Mouse (Mus musculus): Measurements from ENCODE around the gene Hmgcs1. TPM values are rescaled to one million over a fixed set of nuclear protein-coding genes. Genes with fewer than 3 reads are reported as not detected.

Gene Hmgcs1
- 166 and 168 TPM in 2 replicates for polyA plus RNA-seq (2011; ENCODE audit: insufficient read length, low read depth, missing spikeins)

GRCm38 (mm10) chr13:119690039-119690728 is at the start of gene Hmgcs1:
Gene Hmgcs1 (plus strand): TSS chr13:119690379.
- H3K4me3 ChIP-seq (ENCODE audit: insufficient read depth, low read length) = peak within 1 kb of the TSS; percentile 95
- H3K27ac ChIP-seq (ENCODE audit: insufficient read depth, low read length) = peak within 1 kb of the TSS; percentile 81
- peak; percentile 94 for TF ChIP-seq POLR2A (IDR thresholded peaks at IDR 0.05; ENCODE audit: low read depth, low read length)
- no peak for TF ChIP-seq CTCF (IDR thresholded peaks at IDR 0.05; ENCODE audit: borderline replicate concordance, insufficient read depth, low read length)
- H3K4me1 ChIP-seq (ENCODE audit: control insufficient read depth, insufficient read depth, low read length) = no peaks in the 10 kb centered on the region

DNA sequence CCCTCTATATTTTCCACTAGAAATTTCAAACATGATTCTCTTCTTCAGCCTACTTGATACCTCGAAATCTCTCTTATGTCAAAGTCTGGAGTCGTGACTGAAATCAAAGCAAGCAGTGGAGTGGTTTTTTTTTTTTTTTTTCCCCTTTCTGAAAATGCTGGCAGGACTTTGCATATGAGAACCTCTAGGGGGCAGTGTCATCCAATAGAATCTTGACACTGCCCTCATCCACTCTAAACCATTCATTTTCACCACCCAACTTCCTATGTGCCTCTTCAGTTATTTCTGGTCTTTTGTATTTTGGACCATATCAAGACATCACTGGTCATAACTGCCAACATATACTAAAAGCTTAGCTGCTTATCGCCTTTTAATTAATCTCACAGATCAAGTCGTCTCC is 49.7 kb upstream of the Hmgcs1 start:
- TF ChIP-seq POLR2A (IDR thresholded peaks at IDR 0.05; ENCODE audit: low read depth, low read length) (no peak), CTCF (IDR thresholded peaks at IDR 0.05; ENCODE audit: borderline replicate concordance, insufficient read depth, low read length) (no peak)
- no peak overlapping the region for H3K4me3 ChIP-seq (ENCODE audit: insufficient read depth, low read length)
- no peaks in the 10 kb centered on the region for H3K4me1 ChIP-seq (ENCODE audit: control insufficient read depth, insufficient read depth, low read length)
- no peak overlapping the region for H3K27ac ChIP-seq (ENCODE audit: insufficient read depth, low read length)

DNA sequence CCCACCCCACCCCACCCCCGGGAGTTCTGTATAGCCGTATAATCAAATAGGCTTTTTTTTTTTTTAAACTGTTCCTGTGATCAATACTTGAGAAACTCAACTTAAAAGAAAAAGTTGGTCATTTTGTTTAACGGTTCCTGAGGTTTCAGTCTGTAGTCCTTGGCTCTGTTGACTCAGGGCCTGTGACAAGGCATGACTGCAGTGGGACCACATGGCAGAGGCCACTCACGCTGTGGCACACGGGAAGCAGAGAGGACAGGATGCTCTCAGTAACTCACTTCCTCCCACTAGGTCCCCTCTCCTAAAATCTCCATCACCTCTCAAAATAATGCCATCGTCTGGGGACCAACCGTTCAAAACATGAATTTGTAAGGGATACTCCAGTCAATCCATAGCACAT is 49.0 kb upstream of the Hmgcs1 start:
- TF ChIP-seq POLR2A (IDR thresholded peaks at IDR 0.05; ENCODE audit: low read depth, low read length) (no peak), CTCF (IDR thresholded peaks at IDR 0.05; ENCODE audit: borderline replicate concordance, insufficient read depth, low read length) (no peak)
- Histone ChIP-seq H3K27ac (ENCODE audit: insufficient read depth, low read length) (no peak overlapping the region), H3K4me3 (ENCODE audit: insufficient read depth, low read length) (no peak overlapping the region), H3K4me1 (ENCODE audit: control insufficient read depth, insufficient read depth, low read length) (no peaks in the 10 kb centered on the region)

- no peak overlapping the region for H3K4me3 ChIP-seq (ENCODE audit: insufficient read depth, low read length)
- H3K4me1 ChIP-seq (ENCODE audit: control insufficient read depth, insufficient read depth, low read length) = no peaks in the 10 kb centered on the region
- TF ChIP-seq POLR2A (IDR thresholded peaks at IDR 0.05; ENCODE audit: low read depth, low read length) = no peak
- no peak for TF ChIP-seq CTCF (IDR thresholded peaks at IDR 0.05; ENCODE audit: borderline replicate concordance, insufficient read depth, low read length)
- H3K27ac ChIP-seq (ENCODE audit: insufficient read depth, low read length) = no peak overlapping the region
Observed at GRCm38 (mm10) chr13:119644769-119645168, 45.4 kb upstream of the Hmgcs1 start.

GRCm38 (mm10) chr13:119646511-119646910 is 43.7 kb upstream of the Hmgcs1 start:
- TF ChIP-seq CTCF (IDR thresholded peaks at IDR 0.05; ENCODE audit: borderline replicate concordance, insufficient read depth, low read length) (no peak), POLR2A (IDR thresholded peaks at IDR 0.05; ENCODE audit: low read depth, low read length) (no peak)
- Histone ChIP-seq H3K27ac (ENCODE audit: insufficient read depth, low read length) (no peak overlapping the region), H3K4me1 (ENCODE audit: control insufficient read depth, insufficient read depth, low read length) (no peaks in the 10 kb centered on the region), H3K4me3 (ENCODE audit: insufficient read depth, low read length) (no peak overlapping the region)

DNA sequence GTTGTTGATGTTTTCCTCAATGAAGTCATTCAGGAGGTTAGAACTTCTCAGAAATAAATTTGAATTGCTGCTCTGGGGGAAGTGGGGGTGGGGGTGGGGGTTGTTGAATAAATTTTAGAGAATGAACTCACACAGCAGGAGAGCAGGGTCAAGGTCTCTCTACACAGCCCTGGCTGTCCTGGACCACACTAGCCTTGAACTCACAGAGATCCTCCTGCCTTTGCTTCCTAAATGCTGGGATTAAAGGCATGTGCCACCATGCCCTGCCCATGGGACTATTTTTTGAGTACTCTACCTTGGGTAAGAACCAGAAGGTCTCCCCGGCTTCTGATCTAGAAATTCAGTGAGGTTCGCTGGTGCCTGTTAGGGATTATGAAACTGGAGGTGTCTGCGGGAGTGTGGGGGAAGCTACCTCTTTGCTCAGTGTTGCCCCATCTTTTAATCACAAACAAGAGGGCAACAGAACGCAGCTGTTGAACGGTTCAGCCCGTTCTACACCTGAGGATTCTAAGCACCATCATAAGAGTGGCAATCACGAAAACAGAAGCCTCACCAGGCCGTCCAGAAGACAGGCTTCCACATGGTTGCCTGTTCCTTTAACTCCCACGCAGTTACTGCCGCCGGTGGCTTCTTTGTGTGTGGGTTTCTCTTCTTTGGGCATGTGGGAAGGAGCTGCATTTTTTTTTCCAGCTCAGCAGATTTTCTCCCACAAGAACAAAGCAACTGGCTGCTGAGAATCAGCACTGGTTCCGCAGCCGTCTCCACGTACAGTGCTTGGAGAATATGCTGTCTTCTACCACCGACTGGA is 41.1 kb upstream of the Hmgcs1 start:
- no peaks in the 10 kb centered on the region for H3K4me1 ChIP-seq (ENCODE audit: control insufficient read depth, insufficient read depth, low read length)
- no peak overlapping the region for H3K27ac ChIP-seq (ENCODE audit: insufficient read depth, low read length)
- no peak overlapping the region for H3K4me3 ChIP-seq (ENCODE audit: insufficient read depth, low read length)
- no peak for TF ChIP-seq CTCF (IDR thresholded peaks at IDR 0.05; ENCODE audit: borderline replicate concordance, insufficient read depth, low read length)
- TF ChIP-seq POLR2A (IDR thresholded peaks at IDR 0.05; ENCODE audit: low read depth, low read length) = no peak

DNA sequence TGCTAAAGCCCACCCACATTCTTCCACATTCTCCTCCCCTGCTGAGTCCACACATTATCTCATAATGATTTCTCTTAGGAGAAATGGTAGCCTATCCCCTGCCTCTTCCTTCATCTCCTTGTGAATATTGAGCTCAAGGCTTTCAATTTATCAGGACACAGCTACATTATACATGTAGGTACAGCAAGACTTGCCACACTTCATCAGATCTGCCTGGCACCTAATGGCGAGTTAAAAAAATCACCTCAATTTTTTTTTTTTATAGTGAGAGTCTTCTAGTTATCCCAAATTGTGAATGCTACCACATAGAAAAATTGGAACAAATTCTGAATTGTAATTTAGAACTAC is 40.5 kb upstream of the Hmgcs1 start:
- no peak overlapping the region for H3K4me3 ChIP-seq (ENCODE audit: insufficient read depth, low read length)
- H3K4me1 ChIP-seq (ENCODE audit: control insufficient read depth, insufficient read depth, low read length) = no peaks in the 10 kb centered on the region; the same call in 1 of the 2 replicates
- no peak for TF ChIP-seq CTCF (IDR thresholded peaks at IDR 0.05; ENCODE audit: borderline replicate concordance, insufficient read depth, low read length)
- no peak for TF ChIP-seq POLR2A (IDR thresholded peaks at IDR 0.05; ENCODE audit: low read depth, low read length)
- no peak overlapping the region for H3K27ac ChIP-seq (ENCODE audit: insufficient read depth, low read length)

- no peak for TF ChIP-seq POLR2A (IDR thresholded peaks at IDR 0.05; ENCODE audit: low read depth, low read length)
- TF ChIP-seq CTCF (IDR thresholded peaks at IDR 0.05; ENCODE audit: borderline replicate concordance, insufficient read depth, low read length) = no peak
- Histone ChIP-seq H3K4me1 (ENCODE audit: control insufficient read depth, insufficient read depth, low read length) (no peaks in the 10 kb centered on the region; the same call in 1 of the 2 replicates), H3K4me3 (ENCODE audit: insufficient read depth, low read length) (no peak overlapping the region), H3K27ac (ENCODE audit: insufficient read depth, low read length) (no peak overlapping the region)
Observed at GRCm38 (mm10) chr13:119654734-119655133, 35.4 kb upstream of the Hmgcs1 start.

- TF ChIP-seq POLR2A (IDR thresholded peaks at IDR 0.05; ENCODE audit: low read depth, low read length) (no peak), CTCF (IDR thresholded peaks at IDR 0.05; ENCODE audit: borderline replicate concordance, insufficient read depth, low read length) (no peak)
- Histone ChIP-seq H3K4me3 (ENCODE audit: insufficient read depth, low read length) (no peak overlapping the region), H3K4me1 (ENCODE audit: control insufficient read depth, insufficient read depth, low read length) (no peaks in the 10 kb centered on the region; the same call in 1 of the 2 replicates), H3K27ac (ENCODE audit: insufficient read depth, low read length) (no peak overlapping the region)
Observed at GRCm38 (mm10) chr13:119656246-119656645, 33.9 kb upstream of the Hmgcs1 start.

Data from embryonic fibroblast, embryonic 13.5 days (primary cell).